Mouse (Mus musculus) MEL-GATA-1-ER (cell line): ENCODE results near the gene Dyrk2.

Experiments used
- DNase-seq: peaks from one replicate; pipeline ENCODE4 v3.0.0-alpha.2; 2012; ENCODE audit warnings: low read depth; ENCODE audit errors: extremely low read depth

Gene Dyrk2

GRCm38 (mm10) chr10:118846991-118847545 lies 22.9 kb downstream of the Dyrk2 start:
- no peak for DNase-seq

- no peak for DNase-seq
These were observed 29.4 kb downstream of the Dyrk2 start for GRCm38 (mm10) chr10:118840598-118840997.

- no peak for DNase-seq
These were observed 30.5 kb downstream of the Dyrk2 start for GRCm38 (mm10) chr10:118839343-118840141.

- no peak for DNase-seq
These were observed 32.4 kb downstream of the Dyrk2 start for GRCm38 (mm10) chr10:118837636-118838035.

GRCm38 (mm10) chr10:118831190-118831589 lies 38.8 kb downstream of the Dyrk2 start:
- DNase-seq: no peak

GRCm38 (mm10) chr10:118829641-118830040 lies 40.4 kb downstream of the Dyrk2 start:
- no peak for DNase-seq

GRCm38 (mm10) chr10:118827116-118827515 lies 42.9 kb downstream of the Dyrk2 start:
- DNase-seq: no peak

- DNase-seq: no peak
These were observed 45.2 kb downstream of the Dyrk2 start for GRCm38 (mm10) chr10:118824830-118825229.

GRCm38 (mm10) chr10:118820901-118821300 lies 49.1 kb downstream of the Dyrk2 start:
- no peak for DNase-seq

- no peak for DNase-seq
These were observed 50.2 kb downstream of the Dyrk2 start for GRCm38 (mm10) chr10:118819846-118820245.

- no peak for DNase-seq
These were observed 52.9 kb downstream of the Dyrk2 start for GRCm38 (mm10) chr10:118817089-118817488.

GRCm38 (mm10) chr10:118811945-118812344 lies 58.1 kb downstream of the Dyrk2 start:
- no peak for DNase-seq

- no peak for DNase-seq
These were observed 58.9 kb downstream of the Dyrk2 start for GRCm38 (mm10) chr10:118810908-118811711.
